Mouse (Mus musculus): ENCODE results near the gene Rdh19.

DNA sequence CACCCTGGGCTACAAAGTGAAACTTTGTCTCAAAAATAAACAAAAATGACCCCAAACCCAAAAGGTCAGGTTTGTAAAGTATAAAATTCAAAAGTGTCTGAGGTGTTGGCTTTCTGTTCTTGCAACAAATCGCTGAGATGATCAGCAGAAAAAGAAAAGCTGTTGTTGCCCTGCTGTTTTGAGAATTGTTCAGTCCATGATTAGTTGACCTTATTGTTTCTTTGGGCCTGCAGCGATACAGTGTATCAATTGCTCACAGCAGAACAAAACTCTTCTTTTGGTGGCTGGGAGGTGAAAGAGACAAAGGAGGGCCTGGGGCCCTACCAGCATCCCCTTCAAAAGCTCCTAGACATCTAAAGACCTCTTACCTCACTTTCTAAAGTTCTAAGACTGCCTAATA lies 56.4 kb downstream of the Rdh19 start:
- TF ChIP-seq CTCF (IDR thresholded peaks at IDR 0.05; ENCODE audit: insufficient read depth, low read depth, low read length): no peak
- TF ChIP-seq POLR2A (IDR thresholded peaks at IDR 0.05; ENCODE audit: insufficient read depth, low read depth, low read length): no peak

All from olfactory bulb, adult 2 months (tissue).